21 mouse cellular contexts compared by ENCODE assay signal in genomic region chr10:5522904-5523303, GRCm38 (mm10). TPM values are rescaled to one million over a fixed set of nuclear protein-coding genes. Genes with fewer than 3 reads are reported as not detected.
DNase-seq lines count a peak whose midpoint lies in the region; ATAC-seq and TF ChIP-seq lines count a peak whose summit lies in the region.
"Had no signal": no experiment of that assay in that cellular context is flagged by ENCODE, and none has a peak within 500 bp of the region (broad histone marks: within the 10 kb centered on the region; RNA-seq: fewer than 3 reads in every experiment).

No protein-coding gene starts in this region.

- no peaks in the 10 kb centered on the region for H3K9me3 ChIP-seq in lung, postnatal 0 days (ENCODE audit: low read length)
- no peaks in the 10 kb centered on the region for H3K9me3 ChIP-seq in midbrain, embryonic 13.5 days
- H3K9me3 ChIP-seq: embryonic facial prominence, embryonic 13.5 days; forebrain, embryonic 12.5 days; heart, embryonic 15.5 days; hindbrain, embryonic 12.5 days had no signal

- no peak for TF ChIP-seq EP300 in lung, postnatal 0 days (IDR thresholded peaks at IDR 0.05)

- no peak overlapping the region for H3K4me3 ChIP-seq in lung, postnatal 0 days (ENCODE audit: low read depth, low read length)
- no peak overlapping the region for H3K4me3 ChIP-seq in midbrain, embryonic 13.5 days (replicated peaks)
- H3K4me3 ChIP-seq: embryonic facial prominence, embryonic 13.5 days; forebrain, embryonic 12.5 days; heart, embryonic 15.5 days; hindbrain, embryonic 12.5 days had no signal

- ATAC-seq in lung, postnatal 0 days = no peak
- no peak for ATAC-seq in midbrain, embryonic 13.5 days
- ATAC-seq: forebrain, embryonic 16.5 days; hindbrain, embryonic 16.5 days; inflammation-experienced regulatory T-cells, adult 6 months had no signal

- no peaks in the 10 kb centered on the region for H3K36me3 ChIP-seq in lung, postnatal 0 days (ENCODE audit: insufficient read depth, low read length)
- no peaks in the 10 kb centered on the region for H3K36me3 ChIP-seq in midbrain, embryonic 13.5 days
- H3K36me3 ChIP-seq: embryonic facial prominence, embryonic 13.5 days; forebrain, embryonic 12.5 days; heart, embryonic 15.5 days; hindbrain, embryonic 12.5 days had no signal

- no peaks in the 10 kb centered on the region for H3K4me1 ChIP-seq in lung, postnatal 0 days (ENCODE audit: insufficient read depth, low read depth, low read length)
- no peaks in the 10 kb centered on the region for H3K4me1 ChIP-seq in midbrain, embryonic 13.5 days (replicated peaks)
- H3K4me1 ChIP-seq: embryonic facial prominence, embryonic 13.5 days; forebrain, embryonic 12.5 days; hindbrain, embryonic 12.5 days had no signal

- 74% methylated on average over 4 of the region's 4 CpGs for WGBS in lung, postnatal 0 days
- 88% methylated on average over 4 of the region's 4 CpGs for WGBS in midbrain, embryonic 13.5 days

- no peak overlapping the region for H3K4me2 ChIP-seq in lung, postnatal 0 days (replicated peaks; ENCODE audit: low read depth, low read length)
- no peak overlapping the region for H3K4me2 ChIP-seq in midbrain, embryonic 13.5 days (replicated peaks)
- H3K4me2 ChIP-seq: embryonic facial prominence, embryonic 13.5 days; forebrain, embryonic 12.5 days; heart, embryonic 11.5 days; heart, embryonic 15.5 days; hindbrain, embryonic 12.5 days had no signal

- DNase-seq in heart, adult 11 months = peak; percentile 91
- DNase-seq in heart, postnatal 4 days = no peak
- peak; percentile 6 for DNase-seq in kidney, adult 9 months
- no peak for DNase-seq in kidney, postnatal 4 days
- DNase-seq in lung, postnatal 36 days = peak; percentile 35
- no peak for DNase-seq in lung, postnatal 0 days (ENCODE audit: low spot score)
- DNase-seq: adrenal gland, adult 2 months; adrenal gland, postnatal 36 days; cerebellum, adult 11 months; cerebellum, postnatal 36 days; gastrocnemius, postnatal 25 days had no signal

- no peak for TF ChIP-seq CTCF in lung, postnatal 0 days (IDR thresholded peaks at IDR 0.05)

- no peak overlapping the region for H3K9ac ChIP-seq in lung, postnatal 0 days (replicated peaks; ENCODE audit: low read depth)
- no peak overlapping the region for H3K9ac ChIP-seq in midbrain, embryonic 13.5 days (replicated peaks)
- H3K9ac ChIP-seq: embryonic facial prominence, embryonic 13.5 days; forebrain, embryonic 12.5 days; heart, embryonic 15.5 days; hindbrain, embryonic 12.5 days had no signal

- H3K27ac ChIP-seq in lung, postnatal 0 days (ENCODE audit: low read length) = no peak overlapping the region
- no peak overlapping the region for H3K27ac ChIP-seq in midbrain, embryonic 13.5 days
- H3K27ac ChIP-seq: embryonic facial prominence, embryonic 13.5 days; forebrain, embryonic 12.5 days; heart, embryonic 15.5 days; hindbrain, embryonic 12.5 days had no signal

- H3K27me3 ChIP-seq in lung, postnatal 0 days (replicated peaks; ENCODE audit: insufficient read depth, low read length) = no peaks in the 10 kb centered on the region
- H3K27me3 ChIP-seq in midbrain, embryonic 13.5 days = no peaks in the 10 kb centered on the region
- H3K27me3 ChIP-seq: CH12.LX; embryonic facial prominence, embryonic 13.5 days; forebrain, embryonic 12.5 days; heart, embryonic 15.5 days; hindbrain, embryonic 12.5 days had no signal

RNA-seq across cellular contexts. Expression of gene Syne1, which starts 28.4 kb away (rescaled TPM):
- 10 to 100 TPM; 84.4 to 84.6 TPM for total RNA-seq in heart, postnatal 4 days (2021)
- polyA plus RNA-seq in lung, postnatal 0 days (2015; fragmentation: Nextera tagmentation; extraction: Ambion mirVana) = 6.2 and 8.0 TPM in 2 replicates
- 7.3 and 7.5 TPM in 2 replicates for polyA plus RNA-seq in midbrain, embryonic 13.5 days (2015; fragmentation: Nextera tagmentation; extraction: Ambion mirVana)

Comparison
In these comparisons a context has a peak if more than half of its experiments do, and no peak if none do; other contexts are left out.
1. DNase-seq: peak in heart, adult 11 months (single experiment), kidney, adult 9 months (single experiment) and lung, postnatal 36 days (single experiment); none in heart, postnatal 4 days (single experiment), kidney, postnatal 4 days (0 of 2) and lung, postnatal 0 days (single experiment).